Mouse (Mus musculus): ENCODE data around the gene Ceacam12. TPM values are rescaled to one million over a fixed set of nuclear protein-coding genes. Genes with fewer than 3 reads are reported as not detected.
"Not testable (repeated sequence)": the region's sequence is repeated elsewhere in the genome, so short reads cannot be mapped to it uniquely, and the experiment has no call there.

The Ceacam12 gene
- not detected in 2 replicates for polyA plus RNA-seq (2012; rRNA removed)

DNA sequence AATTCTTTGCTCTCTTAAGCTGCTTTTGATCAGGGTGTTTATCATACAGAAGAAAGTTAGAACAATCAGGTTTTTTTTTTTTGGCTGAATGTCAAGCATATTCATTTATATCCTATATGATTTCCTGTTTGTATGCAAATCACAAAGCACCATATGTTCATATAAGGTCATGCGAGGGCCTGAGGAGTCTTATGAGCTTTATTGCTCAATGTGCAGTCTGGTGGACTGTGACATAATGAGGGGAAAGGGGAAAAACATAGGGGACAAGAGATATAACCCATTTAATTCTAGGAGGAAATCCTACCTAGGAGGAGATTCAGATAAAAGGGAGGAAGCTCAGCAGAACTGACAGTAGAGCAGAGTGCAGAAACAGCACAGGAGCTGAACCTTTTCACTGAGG is at the start of gene Ceacam12:
TSS of gene Ceacam12 (plus strand) at position 301 of the 400 bp plus-strand sequence.
- WGBS: 53% methylated on average over 1 of the region's 1 CpGs
- no peak within 1 kb of the TSS for H3K4me3 ChIP-seq (replicated peaks; ENCODE audit: extremely low read depth, low read depth, low read length)
- DNase-seq: no peak
- no peaks in the 10 kb centered on the region for H3K4me1 ChIP-seq (ENCODE audit: control insufficient read depth, insufficient read depth, low read length)
- no peak for TF ChIP-seq CTCF (IDR thresholded peaks at IDR 0.05; ENCODE audit: insufficient read depth, low read length)
- no peak for TF ChIP-seq POLR2A (IDR thresholded peaks at IDR 0.05; ENCODE audit: borderline replicate concordance, extremely low read depth, low read depth, low read length)

- WGBS: 73% methylated on average over 1 of the region's 1 CpGs
- H3K4me1 ChIP-seq (ENCODE audit: control insufficient read depth, insufficient read depth, low read length): not testable (repeated sequence)
These were observed 8.1 kb downstream of the Ceacam12 start for GRCm38 (mm10) chr7:18073821-18074220.

GRCm38 (mm10) chr7:18100785-18101184 is 35.1 kb downstream of the Ceacam12 start:
- TF ChIP-seq CTCF (IDR thresholded peaks at IDR 0.05; ENCODE audit: insufficient read depth, low read length): no peak
- TF ChIP-seq POLR2A (IDR thresholded peaks at IDR 0.05; ENCODE audit: borderline replicate concordance, extremely low read depth, low read depth, low read length): no peak

More at GRCm38 (mm10) chr7:18073821-18074220, 8.1 kb downstream of the Ceacam12 start:
- H3K4me3 ChIP-seq (replicated peaks; ENCODE audit: extremely low read depth, low read depth, low read length); DNase-seq: not testable (repeated sequence)

More at GRCm38 (mm10) chr7:18100785-18101184, 35.1 kb downstream of the Ceacam12 start:
- no peak for DNase-seq
- 43% methylated on average over 2 of the region's 2 CpGs for WGBS
- no peak overlapping the region for H3K4me3 ChIP-seq (replicated peaks; ENCODE audit: extremely low read depth, low read depth, low read length)
- no peaks in the 10 kb centered on the region for H3K4me1 ChIP-seq (ENCODE audit: control insufficient read depth, insufficient read depth, low read length)

Other genes starting within 250 kb of the Ceacam12 start
- gene Gm5155, start 194.2 kb upstream of the Ceacam12 start, polyA plus RNA-seq (2012; rRNA removed): not detected in 2 replicates
- gene Ceacam11, start 93.8 kb upstream of the Ceacam12 start, polyA plus RNA-seq (2012; rRNA removed): not detected in 2 replicates
- not detected in 2 replicates for gene Ceacam13, start 56.0 kb upstream of the Ceacam12 start, polyA plus RNA-seq (2012; rRNA removed)
- gene Igfl3, start 110.6 kb downstream of the Ceacam12 start, polyA plus RNA-seq (2012; rRNA removed): not detected in 2 replicates
- gene Mill1, start 179.4 kb downstream of the Ceacam12 start, polyA plus RNA-seq (2012; rRNA removed): not detected in 2 replicates

All from lung, adult 2 months (tissue).